Mouse (Mus musculus) frontal cortex, postnatal 10 days (tissue): ENCODE results near the gene 2610001J05Rik.
A peak's percentile ranks its signal among the peaks of the same experiment; 100 is the strongest.

Source experiments
- DNase-seq, 2 experiments: peaks; one replicate each; pipeline ENCODE4 v3.0.0; 2022; ENCODE audit warnings: low spot score in 2 of 2, mixed read lengths in 1 of 2

The 2610001J05Rik gene

DNA sequence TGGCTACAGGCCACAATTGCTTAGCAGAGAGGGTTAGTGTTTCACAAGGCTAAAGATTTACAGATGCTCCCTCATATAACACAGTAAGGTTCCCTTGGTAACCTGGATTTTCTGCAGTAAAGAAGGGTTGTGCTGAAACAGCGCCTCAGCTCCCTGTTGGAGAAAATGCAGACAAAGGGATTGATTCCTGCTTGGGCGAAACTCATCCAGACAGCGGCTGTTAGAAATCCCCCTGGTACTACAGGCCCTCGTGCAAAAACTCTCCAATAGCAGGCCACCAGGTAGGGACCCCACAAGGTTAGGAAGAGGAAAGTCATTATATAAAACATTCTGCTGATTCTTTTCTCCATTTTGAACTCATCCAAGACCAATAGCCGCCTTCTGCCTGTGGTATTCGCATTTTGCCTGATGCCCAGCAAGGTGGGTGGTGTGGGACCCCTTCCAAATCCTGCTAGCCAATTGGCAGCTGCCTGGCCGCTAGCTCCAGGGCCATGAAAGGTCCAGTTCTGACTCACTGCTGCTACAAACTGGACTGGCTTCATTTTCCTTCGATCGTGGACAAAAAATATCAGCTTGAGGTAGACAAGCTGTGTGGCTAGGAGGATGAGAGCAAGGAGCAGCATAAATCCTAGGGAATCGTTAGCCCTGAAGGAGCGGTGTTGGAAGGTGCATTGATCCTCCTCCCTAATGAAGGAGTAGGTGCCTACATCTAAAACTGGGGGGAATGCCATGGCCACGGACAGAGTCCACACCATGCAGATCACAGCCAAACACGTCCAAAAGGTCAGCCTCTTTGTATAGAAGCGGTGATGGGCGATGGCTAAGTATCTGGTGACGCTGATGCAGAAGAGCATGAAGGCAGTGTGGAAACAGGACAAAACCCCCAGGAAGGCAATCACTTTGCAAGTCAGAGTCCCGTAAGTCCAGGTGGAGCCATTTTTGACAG is 35.3 kb downstream of the 2610001J05Rik start:
- DNase-seq: peak; percentile 28 to 35

DNA sequence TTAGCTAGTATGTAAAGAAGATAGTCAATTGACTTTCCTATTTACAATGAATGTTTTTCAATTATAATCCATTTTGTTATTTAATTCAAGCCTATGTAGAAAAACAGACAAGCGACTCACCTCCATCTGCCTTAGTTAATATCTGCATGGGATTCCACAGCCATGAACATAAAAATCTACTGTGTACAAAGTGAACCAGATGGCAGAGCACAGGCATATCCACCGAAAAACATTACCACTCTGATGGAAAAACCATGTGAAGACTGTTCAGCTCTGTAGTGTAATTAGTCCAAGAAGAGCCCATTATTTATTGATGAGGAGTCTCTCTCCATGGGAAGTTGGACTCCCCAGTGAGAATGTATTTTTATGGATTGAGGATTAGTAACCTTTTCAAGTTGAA is 38.5 kb downstream of the 2610001J05Rik start:
- DNase-seq: no peak

DNA sequence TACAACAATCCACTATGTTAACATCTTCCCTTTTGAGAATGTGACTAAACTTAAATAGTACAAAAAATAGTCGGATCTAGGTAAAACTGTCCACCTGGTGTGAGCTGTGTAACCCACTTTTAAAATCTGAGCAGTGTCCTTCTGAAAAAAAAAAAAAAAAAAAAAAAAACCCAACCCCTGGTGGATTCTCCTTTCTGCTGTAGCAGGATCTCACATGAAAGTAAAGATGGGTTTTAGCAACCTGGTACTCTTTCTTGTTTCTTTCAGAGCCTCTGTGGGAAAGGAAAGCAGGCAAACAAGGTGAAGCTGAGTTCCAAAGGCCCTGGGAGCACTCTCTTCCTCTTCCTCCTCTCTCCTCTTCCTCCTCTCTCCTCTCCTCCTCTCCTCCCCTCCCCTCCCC is 42.4 kb downstream of the 2610001J05Rik start:
- no peak for DNase-seq
